In genomic region chr12:22623205-22623604, GRCm38 (mm10) we compare ENCODE assay signal across 8 mouse cellular contexts.
DNase-seq lines count a peak whose midpoint lies in the region; ATAC-seq lines count a peak whose summit lies in the region.
"Not testable (repeated sequence)": the region's sequence is repeated elsewhere in the genome, so short reads cannot be mapped to it uniquely, and the experiment has no call there.

No protein-coding gene starts in this region.

- DNase-seq in adrenal gland, adult 2 months, result peak; percentile 59
- DNase-seq in embryonic facial prominence, embryonic 14.5 days (ENCODE audit: low spot score); midbrain, embryonic 11.5 days (ENCODE audit: low spot score, missing footprints): not testable (repeated sequence)
- DNase-seq in heart, postnatal 10 days, result peak; percentile 0 to 1
- DNase-seq in thymus, postnatal 4 days, result peak; percentile 2

- 0 out of 2 replicates have a peak, but pooled peaks have one; percentile 60 for ATAC-seq in embryonic facial prominence, embryonic 14.5 days (ENCODE audit: low read depth)
- ATAC-seq in hindbrain, embryonic 16.5 days, result 0 out of 2 replicates have a peak, but pooled peaks have one; percentile 17
- peak; percentile 71; the same call in 1 of the 2 replicates for ATAC-seq in kidney, embryonic 15.5 days (replicated peaks; ENCODE audit: low FRiP score)
- not testable (repeated sequence) for ATAC-seq in limb, embryonic 15.5 days (ENCODE audit: insufficient number of reproducible peaks, low FRiP score, low TSS enrichment, low read depth)
- 0 out of 2 replicates have a peak, but pooled peaks have one; percentile 33 for ATAC-seq in midbrain, embryonic 11.5 days (ENCODE audit: low FRiP score)

- not testable (repeated sequence) for H3K4me1 ChIP-seq in embryonic facial prominence, embryonic 14.5 days (ENCODE audit: control insufficient read depth, insufficient read depth, low read length); hindbrain, embryonic 16.5 days (ENCODE audit: control insufficient read depth, insufficient read depth, low read depth, low read length); kidney, embryonic 15.5 days; limb, embryonic 15.5 days; midbrain, embryonic 11.5 days (ENCODE audit: control insufficient read depth, insufficient read depth, low read length)

- no CpG with 5 or more reads among the region's 45 CpGs for WGBS in embryonic facial prominence, embryonic 14.5 days
- WGBS in hindbrain, embryonic 16.5 days, result no CpG with 5 or more reads among the region's 45 CpGs
- WGBS in kidney, embryonic 15.5 days, result no CpG with 5 or more reads among the region's 45 CpGs
- whole genome bisulfite sequencing in limb, embryonic 15.5 days, result no CpG with 5 or more reads among the region's 45 CpGs
- no CpG with 5 or more reads among the region's 45 CpGs for WGBS in midbrain, embryonic 11.5 days

- not testable (repeated sequence) for H3K27ac ChIP-seq in embryonic facial prominence, embryonic 14.5 days (replicated peaks; ENCODE audit: low read depth, low read length); hindbrain, embryonic 16.5 days (ENCODE audit: low read depth, low read length); kidney, embryonic 15.5 days; limb, embryonic 15.5 days; midbrain, embryonic 11.5 days (ENCODE audit: low read depth, low read length)

- H3K36me3 ChIP-seq in embryonic facial prominence, embryonic 14.5 days (ENCODE audit: control insufficient read depth, insufficient read depth, low read length); hindbrain, embryonic 16.5 days (ENCODE audit: control insufficient read depth, insufficient read depth, low read length); kidney, embryonic 15.5 days; limb, embryonic 15.5 days; midbrain, embryonic 11.5 days (ENCODE audit: control insufficient read depth, insufficient read depth, low read length): not testable (repeated sequence)

- not testable (repeated sequence) for H3K9ac ChIP-seq in embryonic facial prominence, embryonic 14.5 days (ENCODE audit: low read depth, low read length); hindbrain, embryonic 16.5 days (ENCODE audit: low read depth, low read length); kidney, embryonic 15.5 days; limb, embryonic 15.5 days; midbrain, embryonic 11.5 days (ENCODE audit: low read length)

- intact Hi-C loops in heart, postnatal 10 days (cut with DNase I), result not testable (repeated sequence)

- H3K9me3 ChIP-seq in embryonic facial prominence, embryonic 14.5 days (ENCODE audit: control insufficient read depth, low read length); hindbrain, embryonic 16.5 days (ENCODE audit: control insufficient read depth, low read length); kidney, embryonic 15.5 days (replicated peaks); limb, embryonic 15.5 days; midbrain, embryonic 11.5 days (ENCODE audit: control insufficient read depth, low read length): not testable (repeated sequence)

- H3K4me2 ChIP-seq in embryonic facial prominence, embryonic 14.5 days (ENCODE audit: low read depth, low read length); hindbrain, embryonic 16.5 days (ENCODE audit: low read length); limb, embryonic 15.5 days; midbrain, embryonic 11.5 days: not testable (repeated sequence)
- 0 out of 2 replicates have a peak overlapping the region, but pooled peaks have one; percentile 31 for H3K4me2 ChIP-seq in kidney, embryonic 15.5 days

- H3K4me3 ChIP-seq in embryonic facial prominence, embryonic 14.5 days (ENCODE audit: low read depth, low read length); hindbrain, embryonic 16.5 days (ENCODE audit: low read length); kidney, embryonic 15.5 days (replicated peaks); midbrain, embryonic 11.5 days (ENCODE audit: low read depth, low read length): not testable (repeated sequence)
- H3K4me3 ChIP-seq in limb, embryonic 15.5 days, result 0 out of 2 replicates have a peak overlapping the region, but pooled peaks have one; percentile 11

- not testable (repeated sequence) for H3K27me3 ChIP-seq in embryonic facial prominence, embryonic 14.5 days (replicated peaks; ENCODE audit: control insufficient read depth, insufficient read depth, low read length); hindbrain, embryonic 16.5 days (replicated peaks; ENCODE audit: control insufficient read depth, insufficient read depth, low read length); kidney, embryonic 15.5 days; limb, embryonic 15.5 days; midbrain, embryonic 11.5 days (ENCODE audit: control insufficient read depth, insufficient read depth, low read length)
